Mouse (Mus musculus): ENCODE measurements around the gene Olfr568. TPM values are rescaled to one million over a fixed set of nuclear protein-coding genes. Genes with fewer than 3 reads are reported as not detected.

Gene Olfr568
- polyA plus RNA-seq (2015; fragmentation: Nextera tagmentation; extraction: Ambion mirVana): not detected in 2 replicates

DNA sequence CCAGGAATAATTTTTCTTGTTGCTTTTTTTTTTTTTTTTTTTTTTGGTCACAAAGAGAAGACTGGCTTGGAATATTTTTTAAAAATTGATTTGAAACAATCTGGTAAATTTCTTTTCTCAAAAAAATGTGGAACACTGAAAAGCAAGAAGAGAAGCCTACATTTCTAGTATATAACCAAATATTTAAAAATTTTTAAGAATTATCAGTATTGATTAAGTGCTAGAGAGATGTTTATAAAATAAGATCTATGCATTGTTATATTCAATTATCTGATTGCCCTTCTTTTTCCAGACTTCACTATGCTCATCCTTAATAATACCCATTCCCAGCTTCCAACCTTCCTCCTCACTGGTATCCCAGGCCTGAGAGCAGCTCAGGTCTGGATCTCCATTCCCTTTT lies at the start of gene Olfr568:
Gene Olfr568, plus strand, starts transcription at position 301 of the 400 bp plus-strand sequence.
- no peak within 1 kb of the TSS for H3K27ac ChIP-seq (ENCODE audit: low read length)
- H3K27me3 ChIP-seq (ENCODE audit: control insufficient read depth, insufficient read depth, low read depth, low read length): no peaks in the 10 kb centered on the region
- no peak within 1 kb of the TSS for H3K9ac ChIP-seq (ENCODE audit: low read depth, low read length)
- no peak within 1 kb of the TSS for H3K4me3 ChIP-seq (ENCODE audit: low read depth, low read length)
- no peak within 1 kb of the TSS for H3K4me2 ChIP-seq (ENCODE audit: low read depth, low read length)
- H3K36me3 ChIP-seq (ENCODE audit: control insufficient read depth, insufficient read depth): no peaks in the 10 kb centered on the region
- ATAC-seq (ENCODE audit: low read depth): no peak
- no peaks in the 10 kb centered on the region for H3K4me1 ChIP-seq (ENCODE audit: control insufficient read depth, low read depth, low read length)
- H3K9me3 ChIP-seq (replicated peaks; ENCODE audit: control insufficient read depth, low read length): no peaks in the 10 kb centered on the region

DNA sequence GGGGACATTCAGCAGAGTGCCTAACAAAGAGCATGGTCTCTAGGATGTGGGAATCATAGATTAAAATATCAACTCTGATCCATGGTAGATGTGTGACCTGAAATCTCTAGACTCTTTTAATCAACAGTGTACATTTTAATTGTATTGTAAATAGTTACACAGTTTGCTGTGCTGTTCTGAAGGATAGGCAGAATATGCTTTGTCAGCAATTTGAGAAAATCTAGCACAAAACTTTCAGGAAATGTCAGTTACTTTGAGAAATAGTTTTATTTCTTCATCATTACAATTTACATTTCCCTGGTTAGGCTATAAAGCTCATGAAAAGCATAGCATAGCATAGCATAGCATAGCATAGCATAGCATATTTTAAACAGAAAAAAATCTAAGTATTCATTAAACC lies 21.1 kb upstream of the Olfr568 start:
- no peak for ATAC-seq (ENCODE audit: low read depth)
- Histone ChIP-seq H3K36me3 (ENCODE audit: control insufficient read depth, insufficient read depth) (no peaks in the 10 kb centered on the region), H3K4me2 (ENCODE audit: low read depth, low read length) (no peak overlapping the region), H3K9ac (ENCODE audit: low read depth, low read length) (no peak overlapping the region), H3K27me3 (ENCODE audit: control insufficient read depth, insufficient read depth, low read depth, low read length) (no peaks in the 10 kb centered on the region), H3K4me1 (ENCODE audit: control insufficient read depth, low read depth, low read length) (no peaks in the 10 kb centered on the region), H3K9me3 (replicated peaks; ENCODE audit: control insufficient read depth, low read length) (no peaks in the 10 kb centered on the region), H3K27ac (ENCODE audit: low read length) (no peak overlapping the region), H3K4me3 (ENCODE audit: low read depth, low read length) (no peak overlapping the region)

DNA sequence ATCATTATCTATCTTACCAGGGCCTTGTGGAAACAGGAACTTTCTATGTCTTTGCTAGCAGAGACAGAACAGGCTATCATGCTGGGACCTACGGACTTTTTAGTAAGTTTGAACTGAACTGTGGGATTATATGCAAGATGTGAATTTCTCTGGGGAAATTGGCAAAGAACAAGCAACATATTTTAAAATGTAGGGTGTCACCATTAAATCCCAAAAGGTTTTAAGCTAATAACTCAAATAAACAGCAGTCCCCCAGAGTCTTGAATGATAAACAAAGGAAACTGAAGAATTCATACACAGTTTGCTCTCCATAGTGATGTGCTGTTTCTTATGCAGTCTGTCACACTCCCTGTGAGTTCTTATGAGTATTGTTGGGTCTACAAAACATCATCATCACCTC lies 18.3 kb upstream of the Olfr568 start, which contains the start of gene Olfr566:
Gene Olfr566, minus strand, starts transcription at position 101 of the 400 bp plus-strand sequence.
- no peak within 1 kb of the TSS for H3K27ac ChIP-seq (ENCODE audit: low read length)
- H3K4me3 ChIP-seq (ENCODE audit: low read depth, low read length): no peak within 1 kb of the TSS
- H3K4me1 ChIP-seq (ENCODE audit: control insufficient read depth, low read depth, low read length): no peaks in the 10 kb centered on the region
- no peaks in the 10 kb centered on the region for H3K9me3 ChIP-seq (replicated peaks; ENCODE audit: control insufficient read depth, low read length)
- H3K9ac ChIP-seq (ENCODE audit: low read depth, low read length): no peak within 1 kb of the TSS
- no peak for ATAC-seq (ENCODE audit: low read depth)
- WGBS (ENCODE audit: insufficient replicate concordance): 54% methylated on average over 1 of the region's 1 CpGs
- H3K36me3 ChIP-seq (ENCODE audit: control insufficient read depth, insufficient read depth): no peaks in the 10 kb centered on the region
- H3K4me2 ChIP-seq (ENCODE audit: low read depth, low read length): no peak within 1 kb of the TSS
- no peaks in the 10 kb centered on the region for H3K27me3 ChIP-seq (ENCODE audit: control insufficient read depth, insufficient read depth, low read depth, low read length)

DNA sequence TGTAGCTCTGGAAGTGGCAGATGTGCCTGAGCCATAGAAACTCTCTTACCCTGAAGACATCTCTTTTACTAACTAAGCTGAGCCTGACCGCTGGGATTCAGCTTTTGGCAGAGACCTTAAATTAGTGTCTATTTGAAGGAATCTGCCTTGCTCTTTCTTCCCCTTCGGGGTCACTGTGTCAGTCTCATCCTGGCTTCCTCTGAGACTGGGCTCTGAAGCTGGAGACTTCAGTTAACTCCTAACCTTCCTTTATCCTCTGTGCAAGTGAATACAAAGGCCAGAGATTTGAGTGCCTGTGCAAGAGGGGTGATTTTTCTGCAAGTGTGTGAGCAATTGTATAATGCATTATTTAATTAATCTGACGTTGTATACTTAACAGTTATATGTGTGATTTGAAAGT lies 13.9 kb downstream of the Olfr568 start, which contains the start of gene Olfr569:
Gene Olfr569, minus strand, starts transcription at position 101 of the 400 bp plus-strand sequence.
- no peak within 1 kb of the TSS for H3K4me2 ChIP-seq (ENCODE audit: low read depth, low read length)
- H3K4me1 ChIP-seq (ENCODE audit: control insufficient read depth, low read depth, low read length): no peaks in the 10 kb centered on the region
- 57% methylated on average over 3 of the region's 3 CpGs for WGBS (ENCODE audit: insufficient replicate concordance)
- no peak for ATAC-seq (ENCODE audit: low read depth)
- no peaks in the 10 kb centered on the region for H3K27me3 ChIP-seq (ENCODE audit: control insufficient read depth, insufficient read depth, low read depth, low read length)
- no peak within 1 kb of the TSS for H3K4me3 ChIP-seq (ENCODE audit: low read depth, low read length)
- H3K9me3 ChIP-seq (replicated peaks; ENCODE audit: control insufficient read depth, low read length): no peaks in the 10 kb centered on the region
- no peak within 1 kb of the TSS for H3K27ac ChIP-seq (ENCODE audit: low read length)
- H3K36me3 ChIP-seq (ENCODE audit: control insufficient read depth, insufficient read depth): no peaks in the 10 kb centered on the region
- no peak within 1 kb of the TSS for H3K9ac ChIP-seq (ENCODE audit: low read depth, low read length)

DNA sequence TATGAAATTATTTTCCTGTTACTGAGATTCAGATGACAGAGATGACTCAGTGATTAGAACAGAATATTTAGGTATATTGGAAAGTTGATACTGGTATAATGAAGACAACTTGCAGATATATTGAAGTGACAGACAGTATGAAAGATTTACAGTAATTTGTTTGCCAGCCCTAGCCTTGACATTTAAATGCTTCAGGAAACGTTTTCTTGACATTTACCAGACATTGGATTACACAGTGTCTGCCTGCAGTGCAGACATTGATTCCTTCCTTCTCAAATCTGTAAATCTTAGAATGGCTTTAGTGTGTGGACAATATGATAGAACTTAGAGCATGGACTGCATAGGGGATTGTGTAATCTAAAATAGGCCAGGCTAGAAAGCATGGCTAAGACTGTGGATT lies 38.3 kb downstream of the Olfr568 start:
- Histone ChIP-seq H3K9me3 (replicated peaks; ENCODE audit: control insufficient read depth, low read length) (no peaks in the 10 kb centered on the region), H3K27me3 (ENCODE audit: control insufficient read depth, insufficient read depth, low read depth, low read length) (no peaks in the 10 kb centered on the region), H3K4me1 (ENCODE audit: control insufficient read depth, low read depth, low read length) (no peaks in the 10 kb centered on the region), H3K4me2 (ENCODE audit: low read depth, low read length) (no peak overlapping the region), H3K27ac (ENCODE audit: low read length) (no peak overlapping the region), H3K4me3 (ENCODE audit: low read depth, low read length) (no peak overlapping the region), H3K9ac (ENCODE audit: low read depth, low read length) (no peak overlapping the region), H3K36me3 (ENCODE audit: control insufficient read depth, insufficient read depth) (no peaks in the 10 kb centered on the region)
- no peak for ATAC-seq (ENCODE audit: low read depth)
- 14% methylated on average over 1 of the region's 1 CpGs for WGBS (ENCODE audit: insufficient replicate concordance)

DNA sequence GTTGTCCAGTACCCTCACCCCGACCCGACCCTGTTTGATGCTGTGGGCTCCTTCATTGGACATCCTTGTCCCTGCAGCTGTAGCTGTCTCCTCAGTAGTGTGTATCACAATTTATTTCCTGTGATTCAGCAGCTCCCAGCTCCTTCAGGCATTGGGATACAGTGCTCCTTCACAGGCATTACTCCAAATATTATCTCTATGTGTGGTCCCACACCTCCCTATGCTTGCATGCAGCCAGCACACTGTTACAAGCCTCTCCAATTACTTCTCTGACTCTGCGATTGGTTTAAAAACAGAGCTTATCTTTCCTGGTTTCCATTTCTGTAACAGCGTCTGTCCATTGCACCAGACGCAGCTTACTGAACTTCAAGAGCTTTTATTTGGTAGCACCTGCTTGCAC lies 39.5 kb downstream of the Olfr568 start:
- no peak overlapping the region for H3K27ac ChIP-seq (ENCODE audit: low read length)
- no peak overlapping the region for H3K9ac ChIP-seq (ENCODE audit: low read depth, low read length)
- H3K4me1 ChIP-seq (ENCODE audit: control insufficient read depth, low read depth, low read length): no peaks in the 10 kb centered on the region
- ATAC-seq (ENCODE audit: low read depth): no peak
- H3K4me2 ChIP-seq (ENCODE audit: low read depth, low read length): no peak overlapping the region
- WGBS (ENCODE audit: insufficient replicate concordance): 50% methylated on average over 5 of the region's 5 CpGs
- H3K4me3 ChIP-seq (ENCODE audit: low read depth, low read length): no peak overlapping the region
- H3K27me3 ChIP-seq (ENCODE audit: control insufficient read depth, insufficient read depth, low read depth, low read length): no peaks in the 10 kb centered on the region
- H3K36me3 ChIP-seq (ENCODE audit: control insufficient read depth, insufficient read depth): no peaks in the 10 kb centered on the region
- H3K9me3 ChIP-seq (replicated peaks; ENCODE audit: control insufficient read depth, low read length): no peaks in the 10 kb centered on the region

DNA sequence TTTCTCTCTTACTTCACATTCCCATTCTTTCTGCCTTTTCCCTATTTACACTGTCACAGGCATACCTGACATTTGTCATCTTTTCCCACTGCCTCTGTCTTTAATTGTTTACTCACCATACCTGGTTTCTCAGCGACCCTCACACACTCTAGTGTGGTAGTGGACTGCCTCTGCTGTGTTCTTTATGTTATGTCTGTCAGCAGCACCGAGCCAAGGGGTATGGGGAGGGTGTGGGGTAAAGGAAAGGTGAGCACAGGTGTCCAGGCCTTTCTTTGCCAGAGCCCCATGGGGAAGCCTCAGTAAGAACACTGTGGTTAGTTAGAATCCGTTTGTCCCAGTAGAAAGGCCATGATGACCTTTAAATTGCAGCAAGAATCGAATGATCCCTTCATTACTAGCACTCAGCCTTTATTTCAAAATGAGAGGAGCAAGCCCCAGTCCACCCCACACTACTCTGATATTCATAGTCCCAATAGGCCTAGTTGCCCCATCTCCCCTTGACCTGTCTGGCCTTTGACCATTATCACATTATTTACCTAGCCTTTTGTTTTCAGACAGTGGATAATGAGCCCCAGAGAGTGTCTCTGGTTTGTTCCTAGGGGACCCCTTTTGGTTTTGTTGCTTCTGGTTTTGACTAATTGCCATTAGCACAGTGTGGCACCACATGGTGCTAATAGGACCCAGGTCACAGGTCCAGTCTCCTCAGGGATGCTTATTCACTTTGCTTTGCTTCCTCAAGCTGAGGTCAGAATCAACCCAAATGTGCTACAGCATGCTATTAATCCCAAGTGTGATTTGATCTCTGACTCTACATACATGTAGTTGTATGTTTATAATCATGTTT lies 40.3 kb downstream of the Olfr568 start, which contains the start of gene Olfr571:
Gene Olfr571, minus strand, starts transcription at position 505 of the 844 bp plus-strand sequence.
- Histone ChIP-seq H3K9me3 (replicated peaks; ENCODE audit: control insufficient read depth, low read length) (no peaks in the 10 kb centered on the region), H3K4me1 (ENCODE audit: control insufficient read depth, low read depth, low read length) (no peaks in the 10 kb centered on the region), H3K36me3 (ENCODE audit: control insufficient read depth, insufficient read depth) (no peaks in the 10 kb centered on the region), H3K9ac (ENCODE audit: low read depth, low read length) (no peak within 1 kb of the TSS), H3K27me3 (ENCODE audit: control insufficient read depth, insufficient read depth, low read depth, low read length) (no peaks in the 10 kb centered on the region), H3K4me3 (ENCODE audit: low read depth, low read length) (no peak within 1 kb of the TSS), H3K4me2 (ENCODE audit: low read depth, low read length) (no peak within 1 kb of the TSS), H3K27ac (ENCODE audit: low read length) (no peak within 1 kb of the TSS)
- ATAC-seq (ENCODE audit: low read depth): no peak
- 42% methylated on average over 4 of the region's 4 CpGs for WGBS (ENCODE audit: insufficient replicate concordance)

DNA sequence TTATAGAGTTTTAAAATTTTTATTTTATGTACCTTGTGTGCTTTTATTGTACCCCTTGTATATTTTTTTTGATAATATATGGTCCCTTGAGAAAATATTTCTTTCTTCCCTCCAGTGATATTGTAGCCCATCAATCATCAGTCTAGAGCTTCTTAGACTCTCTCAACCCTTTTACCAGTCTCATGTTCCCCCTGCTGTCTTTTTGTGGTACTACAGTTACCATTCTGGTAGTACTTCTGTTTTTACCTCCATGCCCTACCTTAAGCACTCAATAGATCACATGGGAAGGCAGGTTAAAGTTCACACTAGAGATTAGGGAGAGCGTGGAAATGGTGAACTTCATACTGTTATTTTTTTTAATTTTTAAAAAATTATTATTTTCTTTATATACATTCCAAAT lies 42.7 kb downstream of the Olfr568 start:
- 9% methylated on average over 1 of the region's 1 CpGs for WGBS (ENCODE audit: insufficient replicate concordance)
- H3K27me3 ChIP-seq (ENCODE audit: control insufficient read depth, insufficient read depth, low read depth, low read length): no peaks in the 10 kb centered on the region
- H3K9ac ChIP-seq (ENCODE audit: low read depth, low read length): no peak overlapping the region
- H3K4me2 ChIP-seq (ENCODE audit: low read depth, low read length): no peak overlapping the region
- H3K4me3 ChIP-seq (ENCODE audit: low read depth, low read length): no peak overlapping the region
- H3K9me3 ChIP-seq (replicated peaks; ENCODE audit: control insufficient read depth, low read length): no peaks in the 10 kb centered on the region
- H3K27ac ChIP-seq (ENCODE audit: low read length): no peak overlapping the region
- ATAC-seq (ENCODE audit: low read depth): no peak
- no peaks in the 10 kb centered on the region for H3K4me1 ChIP-seq (ENCODE audit: control insufficient read depth, low read depth, low read length)
- H3K36me3 ChIP-seq (ENCODE audit: control insufficient read depth, insufficient read depth): no peaks in the 10 kb centered on the region

DNA sequence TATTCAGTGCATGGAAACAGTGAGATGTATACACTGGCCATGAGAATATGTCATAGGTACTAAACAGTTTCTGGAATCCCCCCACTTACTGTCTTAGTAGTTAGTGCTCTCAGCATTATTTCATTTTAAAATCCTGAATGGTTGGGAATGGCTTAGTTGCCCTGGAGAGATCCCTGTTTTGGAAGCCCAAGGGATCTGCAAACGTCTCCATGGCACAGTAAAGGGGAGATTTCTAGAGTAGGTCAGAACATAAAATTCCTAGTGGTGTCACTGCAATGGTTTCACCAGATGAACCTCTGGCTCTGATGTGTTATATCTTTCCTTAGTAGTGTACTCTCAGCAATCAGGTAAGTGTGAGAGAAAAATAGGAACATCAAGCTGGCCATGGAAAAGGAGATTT lies 47.2 kb downstream of the Olfr568 start, which contains the start of gene Olfr572:
Gene Olfr572, plus strand, starts transcription at position 301 of the 400 bp plus-strand sequence.
- no peak for ATAC-seq (ENCODE audit: low read depth)
- Histone ChIP-seq H3K27me3 (ENCODE audit: control insufficient read depth, insufficient read depth, low read depth, low read length) (no peaks in the 10 kb centered on the region), H3K36me3 (ENCODE audit: control insufficient read depth, insufficient read depth) (no peaks in the 10 kb centered on the region), H3K27ac (ENCODE audit: low read length) (no peak within 1 kb of the TSS), H3K4me1 (ENCODE audit: control insufficient read depth, low read depth, low read length) (no peaks in the 10 kb centered on the region), H3K9me3 (replicated peaks; ENCODE audit: control insufficient read depth, low read length) (no peaks in the 10 kb centered on the region), H3K9ac (ENCODE audit: low read depth, low read length) (no peak within 1 kb of the TSS), H3K4me2 (ENCODE audit: low read depth, low read length) (no peak within 1 kb of the TSS), H3K4me3 (ENCODE audit: low read depth, low read length) (no peak within 1 kb of the TSS)
- 52% methylated on average over 1 of the region's 1 CpGs for WGBS (ENCODE audit: insufficient replicate concordance)

All from liver, embryonic 16.5 days (tissue).